Mouse (Mus musculus) small intestine, adult 2 months (tissue): ENCODE results near the gene Nadk.

Source experiments
- CTCF ChIP-seq: fragments of 200-500 bp; IDR thresholded peaks from 2 replicates; pipeline ENCODE4 v1.5.1; 2012; ENCODE audit warnings: low read depth, mild to moderate bottlenecking, control low read depth, inconsistent platforms, low read length, moderate library complexity, mixed read lengths; ENCODE audit not compliant: insufficient replicate concordance, insufficient read length; ENCODE audit errors: extremely low read depth
- POLR2A ChIP-seq: fragments of 200-500 bp; IDR thresholded peaks from 2 replicates; pipeline ENCODE4 v1.6.1; 2012; ENCODE audit warnings: low read depth, mild to moderate bottlenecking, control low read depth, inconsistent platforms, low read length, moderate library complexity

GRCm38 (mm10) chr4:155591012-155591719 is 29.0 kb downstream of the Nadk start:
- no peak for TF ChIP-seq POLR2A
- no peak for TF ChIP-seq CTCF
